Mouse (Mus musculus): ENCODE results near the gene Ncf4. TPM values are rescaled to one million over a fixed set of nuclear protein-coding genes. Genes with fewer than 3 reads are reported as not detected.
A peak's percentile ranks its signal among the peaks of the same experiment; 100 is the strongest.

The Ncf4 gene
- total and polyA plus RNA-seq, 2 experiments from 2014 or later = 0.22 to 1.1 TPM

- H3K4me2 ChIP-seq (ENCODE audit: low read depth, low read length, poor library complexity, severe bottlenecking) = no peak overlapping the region
- no peaks in the 10 kb centered on the region for H3K36me3 ChIP-seq (ENCODE audit: insufficient read depth, low read length)
- H3K27ac ChIP-seq (ENCODE audit: low read depth, low read length) = no peak overlapping the region
- WGBS = 89% methylated on average over 4 of the region's 4 CpGs
- H3K4me3 ChIP-seq (ENCODE audit: low read depth, low read length) = no peak overlapping the region
- H3K9ac ChIP-seq (replicated peaks; ENCODE audit: low read length, poor library complexity, severe bottlenecking) = no peak overlapping the region
- TF ChIP-seq CTCF (IDR thresholded peaks at IDR 0.05) = no peak
- DNase-seq (ENCODE audit: low spot score) (no peak), ATAC-seq (ENCODE audit: low FRiP score) (no peak)
- no peaks in the 10 kb centered on the region for H3K9me3 ChIP-seq (ENCODE audit: low read length)
- H3K27me3 ChIP-seq (ENCODE audit: insufficient read depth, low read length) = peaks cover 4% of the 10 kb centered on the region; the same call in 1 of the 2 replicates
- H3K4me1 ChIP-seq (ENCODE audit: insufficient read depth, low read length) = no peaks in the 10 kb centered on the region
Measured at GRCm38 (mm10) chr15:78210203-78210602, 34.4 kb upstream of the Ncf4 start.

GRCm38 (mm10) chr15:78211367-78211766, 33.2 kb upstream of the Ncf4 start:
- Histone ChIP-seq H3K27ac (ENCODE audit: low read depth, low read length) (no peak overlapping the region), H3K4me3 (ENCODE audit: low read depth, low read length) (no peak overlapping the region), H3K27me3 (ENCODE audit: insufficient read depth, low read length) (no peaks in the 10 kb centered on the region), H3K4me1 (ENCODE audit: insufficient read depth, low read length) (no peaks in the 10 kb centered on the region), H3K9me3 (ENCODE audit: low read length) (no peaks in the 10 kb centered on the region), H3K4me2 (ENCODE audit: low read depth, low read length, poor library complexity, severe bottlenecking) (no peak overlapping the region), H3K9ac (replicated peaks; ENCODE audit: low read length, poor library complexity, severe bottlenecking) (no peak overlapping the region), H3K36me3 (ENCODE audit: insufficient read depth, low read length) (no peaks in the 10 kb centered on the region)
- DNase-seq (ENCODE audit: low spot score) = no peak
- no peak for TF ChIP-seq CTCF (IDR thresholded peaks at IDR 0.05)
- no peak for ATAC-seq (ENCODE audit: low FRiP score)
- 87% methylated on average over 8 of the region's 8 CpGs for WGBS

GRCm38 (mm10) chr15:78215269-78215668, 29.3 kb upstream of the Ncf4 start:
- Histone ChIP-seq H3K4me1 (ENCODE audit: insufficient read depth, low read length) (no peaks in the 10 kb centered on the region), H3K27me3 (ENCODE audit: insufficient read depth, low read length) (no peaks in the 10 kb centered on the region), H3K9me3 (ENCODE audit: low read length) (no peaks in the 10 kb centered on the region), H3K4me2 (ENCODE audit: low read depth, low read length, poor library complexity, severe bottlenecking) (no peak overlapping the region), H3K36me3 (ENCODE audit: insufficient read depth, low read length) (no peaks in the 10 kb centered on the region), H3K9ac (replicated peaks; ENCODE audit: low read length, poor library complexity, severe bottlenecking) (no peak overlapping the region), H3K27ac (ENCODE audit: low read depth, low read length) (no peak overlapping the region), H3K4me3 (ENCODE audit: low read depth, low read length) (no peak overlapping the region)
- no peak for TF ChIP-seq CTCF (IDR thresholded peaks at IDR 0.05)
- no peak for DNase-seq (ENCODE audit: low spot score)
- WGBS = 86% methylated on average over 9 of the region's 9 CpGs
- ATAC-seq (ENCODE audit: low FRiP score) = no peak

- Histone ChIP-seq H3K27ac (ENCODE audit: low read depth, low read length) (no peak overlapping the region), H3K4me1 (ENCODE audit: insufficient read depth, low read length) (no peaks in the 10 kb centered on the region), H3K36me3 (ENCODE audit: insufficient read depth, low read length) (no peaks in the 10 kb centered on the region), H3K9me3 (ENCODE audit: low read length) (no peaks in the 10 kb centered on the region), H3K4me2 (ENCODE audit: low read depth, low read length, poor library complexity, severe bottlenecking) (no peak overlapping the region), H3K27me3 (ENCODE audit: insufficient read depth, low read length) (no peaks in the 10 kb centered on the region), H3K9ac (replicated peaks; ENCODE audit: low read length, poor library complexity, severe bottlenecking) (no peak overlapping the region), H3K4me3 (ENCODE audit: low read depth, low read length) (no peak overlapping the region)
- 83% methylated on average over 12 of the region's 12 CpGs for WGBS
- no peak for ATAC-seq (ENCODE audit: low FRiP score)
- no peak for TF ChIP-seq CTCF (IDR thresholded peaks at IDR 0.05)
- DNase-seq (ENCODE audit: low spot score) = no peak
Measured at GRCm38 (mm10) chr15:78227816-78228215, 16.8 kb upstream of the Ncf4 start.

- peak; percentile 64 for TF ChIP-seq CTCF (IDR thresholded peaks at IDR 0.05)
- Histone ChIP-seq H3K9ac (replicated peaks; ENCODE audit: low read length, poor library complexity, severe bottlenecking) (no peak overlapping the region), H3K27ac (ENCODE audit: low read depth, low read length) (0 out of 2 replicates have a peak overlapping the region, but pooled peaks have one; percentile 6), H3K4me2 (ENCODE audit: low read depth, low read length, poor library complexity, severe bottlenecking) (no peak overlapping the region), H3K9me3 (ENCODE audit: low read length) (no peaks in the 10 kb centered on the region), H3K4me1 (ENCODE audit: insufficient read depth, low read length) (no peaks in the 10 kb centered on the region), H3K36me3 (ENCODE audit: insufficient read depth, low read length) (no peaks in the 10 kb centered on the region), H3K27me3 (ENCODE audit: insufficient read depth, low read length) (no peaks in the 10 kb centered on the region), H3K4me3 (ENCODE audit: low read depth, low read length) (no peak overlapping the region)
- 13% methylated on average over 13 of the region's 13 CpGs for WGBS
- DNase-seq (ENCODE audit: low spot score) = peak; percentile 60
- ATAC-seq (ENCODE audit: low FRiP score) = peak; percentile 44; the same call in 1 of the 2 replicates
Measured at GRCm38 (mm10) chr15:78231346-78232331, 13.0 kb upstream of the Ncf4 start.

GRCm38 (mm10) chr15:78234823-78235509, 9.6 kb upstream of the Ncf4 start:
- WGBS = 75% methylated on average over 5 of the region's 5 CpGs
- Histone ChIP-seq H3K27me3 (ENCODE audit: insufficient read depth, low read length) (no peaks in the 10 kb centered on the region), H3K4me1 (ENCODE audit: insufficient read depth, low read length) (no peaks in the 10 kb centered on the region), H3K9me3 (ENCODE audit: low read length) (no peaks in the 10 kb centered on the region), H3K36me3 (ENCODE audit: insufficient read depth, low read length) (no peaks in the 10 kb centered on the region), H3K4me2 (ENCODE audit: low read depth, low read length, poor library complexity, severe bottlenecking) (no peak overlapping the region), H3K27ac (ENCODE audit: low read depth, low read length) (no peak overlapping the region), H3K4me3 (ENCODE audit: low read depth, low read length) (no peak overlapping the region), H3K9ac (replicated peaks; ENCODE audit: low read length, poor library complexity, severe bottlenecking) (no peak overlapping the region)
- ATAC-seq (ENCODE audit: low FRiP score) (no peak), DNase-seq (ENCODE audit: low spot score) (no peak)
- no peak for TF ChIP-seq CTCF (IDR thresholded peaks at IDR 0.05)
